Mouse (Mus musculus): ENCODE measurements around the gene Sp8. TPM values are rescaled to one million over a fixed set of nuclear protein-coding genes. Genes with fewer than 3 reads are reported as not detected.

Sp8 gene
- polyA plus RNA-seq (2012; ENCODE audit: low replicate concordance), result not detected in 2 replicates

GRCm38 (mm10) chr12:118846221-118846620 is at the start of gene Sp8:
TSS of gene Sp8 (plus strand) at chr12:118846329.

Other genes starting within 250 kb of the Sp8 start
- not detected in 2 replicates for gene Abcb5, start 120.1 kb downstream of the Sp8 start, polyA plus RNA-seq (2012; ENCODE audit: low replicate concordance)

Measured in hematopoietic multipotent progenitor cell, adult 10-12 weeks (in vitro differentiated cells).